Mouse (Mus musculus): ENCODE measurements around the gene C1qtnf9. TPM values are rescaled to one million over a fixed set of nuclear protein-coding genes. Genes with fewer than 3 reads are reported as not detected.

C1qtnf9 gene
- total and polyA plus RNA-seq, 2 experiments, result 0.07 to 0.46 TPM

DNA sequence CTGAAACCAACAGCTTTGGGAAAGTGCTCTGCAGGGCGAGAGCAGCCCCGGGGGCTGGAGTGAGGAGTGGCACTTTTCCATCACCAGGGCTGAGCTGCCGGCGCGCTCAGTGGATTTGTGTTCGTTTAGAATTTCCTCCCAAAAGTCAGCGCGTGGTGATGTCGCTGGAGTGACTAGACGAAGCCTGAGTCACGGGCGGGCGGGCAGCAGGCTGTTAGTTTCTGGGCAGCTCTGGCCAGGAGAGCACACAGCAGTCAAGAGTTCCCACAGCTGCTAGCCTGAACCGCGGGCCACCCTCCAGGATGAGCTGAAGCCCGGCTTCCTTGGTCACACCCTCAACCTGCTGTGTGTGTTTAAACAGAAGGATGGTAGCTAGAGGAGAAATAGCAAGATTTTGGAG, 35.1 kb upstream of the C1qtnf9 start:
- Histone ChIP-seq H3K4me3 (ENCODE audit: insufficient read depth, low read depth, low read length) (peak overlapping the region; percentile 32; the same call in 1 of the 2 replicates), H3K27ac (replicated peaks; ENCODE audit: insufficient read depth, low read depth, low read length) (no peak overlapping the region), H3K9ac (ENCODE audit: low read depth, low read length) (no peak overlapping the region), H3K36me3 (ENCODE audit: control insufficient read depth, insufficient read depth, low read length) (peaks cover 9% of the 10 kb centered on the region), H3K79me2 (ENCODE audit: control insufficient read depth, insufficient read depth, low read length) (no peaks in the 10 kb centered on the region; the same call in 1 of the 2 replicates), H3K27me3 (ENCODE audit: control insufficient read depth, insufficient read depth, low read length) (no peaks in the 10 kb centered on the region), H3K4me1 (ENCODE audit: control insufficient read depth, insufficient read depth, low read length) (no peaks in the 10 kb centered on the region; the same call in 1 of the 2 replicates)
- 63% methylated on average over 16 of the region's 16 CpGs for WGBS
- no peak for TF ChIP-seq POLR2A (IDR thresholded peaks at IDR 0.05; ENCODE audit: extremely low read depth, insufficient read depth, low read length)
- no peak for TF ChIP-seq CTCF (IDR thresholded peaks at IDR 0.05; ENCODE audit: low read depth, low read length)
- DNase-seq (ENCODE audit: extremely low read depth, low read depth, low spot score), result no peak

DNA sequence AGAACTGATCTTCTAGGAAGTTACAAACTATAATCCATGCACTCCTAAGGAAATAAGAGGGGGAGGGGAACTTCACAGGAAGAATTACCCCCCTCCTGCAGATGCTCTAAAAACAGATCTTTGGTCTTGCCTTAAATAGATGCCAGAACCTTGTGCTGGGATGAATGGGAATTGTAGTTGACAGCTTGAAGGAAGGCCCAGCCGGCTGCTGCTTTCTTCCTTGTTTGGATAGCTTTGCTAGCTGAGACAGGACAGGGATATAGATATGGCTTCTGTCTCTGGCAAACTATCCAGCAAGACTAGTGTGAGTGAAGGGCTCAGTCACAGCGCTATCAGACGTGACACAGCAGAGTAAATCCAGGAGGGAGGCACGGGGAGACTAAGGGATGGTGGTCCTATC, 34.2 kb upstream of the C1qtnf9 start:
- Histone ChIP-seq H3K27me3 (ENCODE audit: control insufficient read depth, insufficient read depth, low read length) (no peaks in the 10 kb centered on the region), H3K27ac (replicated peaks; ENCODE audit: insufficient read depth, low read depth, low read length) (no peak overlapping the region), H3K4me1 (ENCODE audit: control insufficient read depth, insufficient read depth, low read length) (peaks cover 2% of the 10 kb centered on the region; the same call in 1 of the 2 replicates), H3K36me3 (ENCODE audit: control insufficient read depth, insufficient read depth, low read length) (peaks cover 4% of the 10 kb centered on the region; the same call in 1 of the 2 replicates), H3K79me2 (ENCODE audit: control insufficient read depth, insufficient read depth, low read length) (no peaks in the 10 kb centered on the region; the same call in 1 of the 2 replicates), H3K4me3 (ENCODE audit: insufficient read depth, low read depth, low read length) (no peak overlapping the region), H3K9ac (ENCODE audit: low read depth, low read length) (no peak overlapping the region; the same call in 1 of the 2 replicates)
- DNase-seq (ENCODE audit: extremely low read depth, low read depth, low spot score), result no peak
- no peak for TF ChIP-seq POLR2A (IDR thresholded peaks at IDR 0.05; ENCODE audit: extremely low read depth, insufficient read depth, low read length)
- no peak for TF ChIP-seq CTCF (IDR thresholded peaks at IDR 0.05; ENCODE audit: low read depth, low read length)
- 78% methylated on average over 4 of the region's 4 CpGs for WGBS

DNA sequence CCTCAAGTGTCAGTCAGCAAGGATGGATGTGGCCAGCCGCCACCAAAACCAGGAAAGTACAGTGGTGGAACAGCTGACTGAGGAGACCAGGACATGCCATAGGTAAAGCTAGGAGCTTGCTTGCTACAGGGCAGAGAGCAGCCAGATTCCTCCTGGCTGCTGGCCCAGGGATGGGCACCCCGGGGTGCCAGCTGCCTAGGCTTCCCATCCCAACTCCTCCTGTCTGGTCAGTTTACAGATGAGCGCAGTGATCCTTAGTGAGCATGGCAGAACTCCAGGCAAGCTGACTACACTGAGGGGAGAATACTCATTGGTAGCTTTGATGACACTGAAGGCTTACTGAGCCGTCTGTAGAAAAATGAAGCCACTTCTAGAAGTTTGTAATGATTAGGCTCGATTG, 32.7 kb upstream of the C1qtnf9 start:
- H3K27ac ChIP-seq (replicated peaks; ENCODE audit: insufficient read depth, low read depth, low read length), result no peak overlapping the region
- peaks cover 2% of the 10 kb centered on the region; the same call in 1 of the 2 replicates for H3K4me1 ChIP-seq (ENCODE audit: control insufficient read depth, insufficient read depth, low read length)
- 65% methylated on average over 5 of the region's 5 CpGs for WGBS
- no peak overlapping the region for H3K9ac ChIP-seq (ENCODE audit: low read depth, low read length)
- no peak for DNase-seq (ENCODE audit: extremely low read depth, low read depth, low spot score)
- H3K27me3 ChIP-seq (ENCODE audit: control insufficient read depth, insufficient read depth, low read length), result no peaks in the 10 kb centered on the region
- TF ChIP-seq POLR2A (IDR thresholded peaks at IDR 0.05; ENCODE audit: extremely low read depth, insufficient read depth, low read length) (no peak), CTCF (IDR thresholded peaks at IDR 0.05; ENCODE audit: low read depth, low read length) (no peak)
- H3K4me3 ChIP-seq (ENCODE audit: insufficient read depth, low read depth, low read length), result no peak overlapping the region
- no peaks in the 10 kb centered on the region; the same call in 1 of the 2 replicates for H3K79me2 ChIP-seq (ENCODE audit: control insufficient read depth, insufficient read depth, low read length)
- H3K36me3 ChIP-seq (ENCODE audit: control insufficient read depth, insufficient read depth, low read length), result no peaks in the 10 kb centered on the region; the same call in 1 of the 2 replicates

DNA sequence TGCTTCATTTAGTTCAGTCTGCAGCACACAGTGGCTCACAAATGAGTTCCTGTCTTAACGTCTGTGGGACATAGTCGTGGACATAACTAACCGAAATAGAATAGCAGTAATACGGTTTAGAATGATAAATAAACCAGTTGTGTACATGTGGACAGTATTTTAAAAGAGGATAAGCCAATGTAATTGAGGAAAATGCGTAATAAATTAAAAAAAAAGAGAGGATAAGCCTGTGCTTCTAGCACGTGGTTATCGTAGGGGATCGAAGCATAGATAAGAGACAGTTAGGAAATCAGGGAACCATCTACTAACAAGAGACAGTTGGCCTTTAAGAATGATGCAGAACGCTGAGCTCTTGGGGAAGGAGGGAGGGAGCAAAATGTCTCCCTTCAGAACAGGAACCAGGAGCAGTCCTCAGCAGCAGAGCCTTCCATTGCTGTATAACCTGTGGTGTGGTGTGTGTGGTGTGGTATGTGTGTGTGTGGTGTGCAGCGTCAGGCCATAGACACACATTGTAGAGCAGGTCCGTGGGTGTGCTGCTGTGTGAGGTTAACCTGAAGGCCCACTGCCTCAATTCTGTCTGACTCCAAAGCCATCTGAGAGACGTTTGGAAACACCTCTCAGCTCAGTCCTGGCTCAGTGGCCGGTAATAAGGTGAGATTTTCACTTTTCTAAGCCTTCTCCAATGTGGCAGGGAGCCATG, 31.9 kb upstream of the C1qtnf9 start:
- no peaks in the 10 kb centered on the region for H3K27me3 ChIP-seq (ENCODE audit: control insufficient read depth, insufficient read depth, low read length)
- DNase-seq (ENCODE audit: extremely low read depth, low read depth, low spot score), result no peak
- TF ChIP-seq POLR2A (IDR thresholded peaks at IDR 0.05; ENCODE audit: extremely low read depth, insufficient read depth, low read length) (no peak), CTCF (IDR thresholded peaks at IDR 0.05; ENCODE audit: low read depth, low read length) (no peak)
- 64% methylated on average over 13 of the region's 13 CpGs for WGBS
- H3K36me3 ChIP-seq (ENCODE audit: control insufficient read depth, insufficient read depth, low read length), result no peaks in the 10 kb centered on the region; the same call in 1 of the 2 replicates
- H3K27ac ChIP-seq (replicated peaks; ENCODE audit: insufficient read depth, low read depth, low read length), result no peak overlapping the region
- no peak overlapping the region for H3K9ac ChIP-seq (ENCODE audit: low read depth, low read length)
- no peaks in the 10 kb centered on the region; the same call in 1 of the 2 replicates for H3K79me2 ChIP-seq (ENCODE audit: control insufficient read depth, insufficient read depth, low read length)
- no peak overlapping the region for H3K4me3 ChIP-seq (ENCODE audit: insufficient read depth, low read depth, low read length)
- H3K4me1 ChIP-seq (ENCODE audit: control insufficient read depth, insufficient read depth, low read length), result peaks cover 2% of the 10 kb centered on the region; the same call in 1 of the 2 replicates

DNA sequence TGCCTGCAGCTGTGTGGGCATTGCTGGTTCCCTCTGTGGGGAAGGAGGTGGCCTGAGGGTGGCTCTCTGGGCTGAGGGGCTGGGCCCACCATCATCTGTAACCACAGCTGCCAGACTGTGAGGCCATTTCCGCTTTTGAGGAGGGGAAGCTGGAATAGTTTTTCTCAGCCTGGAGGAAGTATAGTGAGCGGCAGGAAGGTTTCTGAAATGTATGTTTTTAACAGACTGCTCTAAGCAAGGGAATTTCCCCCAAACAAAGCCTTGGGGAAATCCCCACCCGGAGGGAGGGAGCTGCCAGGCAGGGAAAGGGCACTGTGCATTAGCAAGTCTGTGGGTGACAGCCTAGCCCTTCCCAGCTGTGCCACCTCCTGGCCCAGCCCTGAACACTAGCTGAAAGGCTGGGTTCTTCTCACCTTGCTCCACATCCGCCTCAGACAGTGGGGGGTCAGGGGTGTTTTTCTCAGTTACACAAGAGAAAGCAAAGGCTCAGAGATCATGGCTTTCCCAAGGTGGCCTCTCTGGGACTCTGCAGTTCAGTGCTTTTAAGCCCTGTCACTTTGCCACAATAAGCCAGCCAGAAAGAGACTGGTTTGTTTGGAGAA, 31.2 kb upstream of the C1qtnf9 start:
- H3K36me3 ChIP-seq (ENCODE audit: control insufficient read depth, insufficient read depth, low read length), result no peaks in the 10 kb centered on the region; the same call in 1 of the 2 replicates
- 38% methylated on average over 4 of the region's 4 CpGs for WGBS
- no peak overlapping the region; the same call in 1 of the 2 replicates for H3K9ac ChIP-seq (ENCODE audit: low read depth, low read length)
- H3K4me1 ChIP-seq (ENCODE audit: control insufficient read depth, insufficient read depth, low read length), result peaks cover 2% of the 10 kb centered on the region; the same call in 1 of the 2 replicates
- no peaks in the 10 kb centered on the region for H3K27me3 ChIP-seq (ENCODE audit: control insufficient read depth, insufficient read depth, low read length)
- TF ChIP-seq CTCF (IDR thresholded peaks at IDR 0.05; ENCODE audit: low read depth, low read length), result no peak
- no peak for TF ChIP-seq POLR2A (IDR thresholded peaks at IDR 0.05; ENCODE audit: extremely low read depth, insufficient read depth, low read length)
- H3K4me3 ChIP-seq (ENCODE audit: insufficient read depth, low read depth, low read length), result no peak overlapping the region
- H3K79me2 ChIP-seq (ENCODE audit: control insufficient read depth, insufficient read depth, low read length), result no peaks in the 10 kb centered on the region; the same call in 1 of the 2 replicates
- DNase-seq (ENCODE audit: extremely low read depth, low read depth, low spot score), result peak; percentile 33
- H3K27ac ChIP-seq (replicated peaks; ENCODE audit: insufficient read depth, low read depth, low read length), result peak overlapping the region; percentile 34; the same call in 1 of the 2 replicates
